Mouse (Mus musculus) lung, postnatal 4 days (tissue): ENCODE measurements at regions not wholly inside any gene's neighbourhood (a gene's known extent, or its start where the extent isn't known, plus 50 kb on each side); places are given as distances from the start of the nearest gene placed in this dataset.
A peak's percentile ranks its signal among the peaks of the same experiment; 100 is the strongest.

Experiments
- DNase-seq, 2 experiments: peaks; one replicate each; pipeline ENCODE4 v3.0.0; 2021

- peak in 1 of 2 experiments; percentile 25 for DNase-seq
These were observed 140.1 kb upstream of the Smim15 start for GRCm38 (mm10) chr13:107904051-107904740.

DNA sequence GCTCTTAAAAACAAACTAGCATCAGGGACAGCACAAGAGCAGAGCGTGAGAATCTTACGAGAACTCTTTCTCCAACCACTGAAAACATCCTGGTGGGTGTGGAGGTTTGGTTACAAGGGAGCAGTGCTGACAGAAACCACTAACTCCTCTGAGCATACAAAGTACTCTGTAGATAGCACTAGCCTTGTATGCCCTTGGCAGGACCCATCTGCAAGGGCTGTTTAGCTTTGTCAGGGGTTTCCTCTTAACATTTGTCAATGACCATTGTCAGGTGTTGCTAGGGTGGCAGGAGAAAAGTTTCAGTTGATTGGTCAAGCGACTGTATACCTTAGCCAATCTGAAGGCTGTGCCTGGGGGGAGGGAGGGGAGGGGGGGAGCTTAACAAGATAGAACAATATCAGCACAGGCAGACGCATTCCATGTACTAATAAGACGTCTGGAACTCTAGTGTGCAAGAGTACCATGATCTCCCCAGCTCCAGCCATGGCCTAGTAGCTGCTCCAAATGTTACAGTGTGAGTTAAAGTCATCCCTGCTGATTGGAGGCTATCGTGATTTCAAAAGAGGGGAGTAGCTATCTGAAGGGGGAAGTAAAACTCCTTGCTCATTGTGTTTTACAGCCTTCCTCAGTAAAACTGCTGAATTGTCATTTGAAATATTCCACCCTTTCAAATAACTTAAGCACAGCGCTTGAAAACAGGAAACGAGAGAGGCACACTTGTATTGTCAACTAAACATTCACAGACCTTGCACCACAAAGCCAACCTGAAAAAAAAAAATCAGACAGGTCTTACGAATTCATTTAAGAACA lies 140.9 kb upstream of the Smim15 start:
- DNase-seq: peak in 1 of 2 experiments; percentile 36

GRCm38 (mm10) chr13:107902800-107903149 lies 141.5 kb upstream of the Smim15 start:
- no peak for DNase-seq

- DNase-seq: peak; percentile 40 to 59
These were observed 144.5 kb upstream of the Smim15 start for GRCm38 (mm10) chr13:107899600-107900229.

- no peak for DNase-seq
These were observed 146.6 kb upstream of the Smim15 start for GRCm38 (mm10) chr13:107897646-107898045.

DNA sequence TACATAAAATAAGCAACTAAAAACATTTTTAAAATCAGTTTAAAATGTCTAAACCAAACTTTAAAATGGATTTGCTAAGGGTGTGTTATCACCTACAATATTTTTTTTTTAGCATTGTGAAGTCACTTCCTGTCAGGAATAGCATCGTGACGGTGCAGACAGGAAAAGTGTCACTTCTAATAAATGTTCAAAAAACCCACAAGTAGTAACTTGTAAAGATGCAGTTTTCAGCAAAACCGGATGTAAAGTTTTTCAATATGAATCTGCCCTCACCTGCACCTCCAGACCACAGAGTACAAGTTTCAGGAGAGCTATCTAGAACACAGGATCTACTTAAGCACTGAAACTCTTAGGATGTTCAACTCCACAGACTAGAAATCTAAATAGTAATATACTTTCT lies 147.1 kb upstream of the Smim15 start:
- no peak for DNase-seq

DNA sequence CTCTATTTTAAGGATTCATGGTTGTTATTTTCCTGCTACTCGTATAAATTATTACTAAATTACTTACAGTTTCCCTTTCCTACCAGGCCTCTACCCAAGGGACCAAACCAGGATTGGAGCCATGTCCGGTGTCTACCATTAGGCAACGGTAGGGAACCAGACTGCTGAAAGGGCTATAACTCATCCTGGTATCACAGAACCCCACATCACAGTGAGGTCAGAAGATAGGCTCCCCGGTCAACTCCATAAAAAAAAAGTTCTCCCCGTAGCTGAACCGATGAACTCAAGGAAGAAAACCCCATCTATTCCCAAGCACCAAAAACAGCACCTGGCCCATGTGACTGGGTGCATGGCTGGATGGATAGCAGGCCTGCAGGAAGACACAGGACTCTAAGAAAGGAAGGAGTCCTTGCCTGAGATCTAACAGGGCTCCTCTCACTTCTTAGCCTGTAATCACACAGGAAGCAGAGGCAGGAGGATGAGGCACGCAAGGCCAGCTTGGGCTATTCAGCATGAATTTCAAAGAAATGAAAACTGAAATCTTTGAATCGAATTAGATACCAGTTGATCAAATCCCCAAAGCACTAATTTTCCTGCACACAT lies 150.6 kb upstream of the Smim15 start:
- DNase-seq: no peak

DNA sequence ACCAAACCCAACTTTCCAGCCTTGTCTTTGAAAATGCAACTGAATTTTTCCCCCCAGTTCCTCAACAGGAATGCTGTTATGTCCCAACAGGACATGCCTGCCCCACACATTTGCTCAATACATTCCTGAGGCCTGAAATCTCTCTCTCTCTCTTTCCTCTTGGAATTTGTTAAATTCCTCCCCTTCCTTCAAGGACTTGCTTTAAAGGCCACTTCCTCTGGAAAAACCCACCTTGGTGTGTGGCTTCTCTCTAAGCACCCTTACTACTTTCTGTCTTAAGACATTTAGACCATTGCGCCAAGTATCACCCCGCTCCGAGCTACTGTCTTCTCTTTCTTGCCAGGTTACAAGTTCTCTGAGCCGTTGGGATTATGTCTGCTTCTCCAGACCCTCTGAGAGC lies 151.2 kb upstream of the Smim15 start:
- no peak for DNase-seq

DNA sequence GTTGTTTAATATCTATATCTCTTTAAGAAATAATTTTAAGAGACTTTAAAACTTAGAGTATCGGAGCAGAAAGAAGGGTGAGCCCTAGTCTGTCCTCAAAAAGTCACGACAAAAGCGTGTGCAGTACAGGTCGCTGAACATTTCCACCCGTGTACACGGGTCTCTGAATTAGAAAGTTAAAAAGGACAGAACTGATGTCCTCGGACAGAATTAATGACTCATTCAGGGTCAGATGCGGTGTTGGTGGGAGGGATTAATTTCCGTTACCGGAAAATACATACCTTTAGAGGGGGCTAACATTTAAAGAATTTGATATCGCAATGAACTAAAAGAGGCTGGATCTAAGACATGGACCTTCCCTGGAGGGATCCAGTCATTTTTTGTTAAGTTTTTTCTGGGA lies 152.3 kb upstream of the Smim15 start:
- DNase-seq: no peak

DNA sequence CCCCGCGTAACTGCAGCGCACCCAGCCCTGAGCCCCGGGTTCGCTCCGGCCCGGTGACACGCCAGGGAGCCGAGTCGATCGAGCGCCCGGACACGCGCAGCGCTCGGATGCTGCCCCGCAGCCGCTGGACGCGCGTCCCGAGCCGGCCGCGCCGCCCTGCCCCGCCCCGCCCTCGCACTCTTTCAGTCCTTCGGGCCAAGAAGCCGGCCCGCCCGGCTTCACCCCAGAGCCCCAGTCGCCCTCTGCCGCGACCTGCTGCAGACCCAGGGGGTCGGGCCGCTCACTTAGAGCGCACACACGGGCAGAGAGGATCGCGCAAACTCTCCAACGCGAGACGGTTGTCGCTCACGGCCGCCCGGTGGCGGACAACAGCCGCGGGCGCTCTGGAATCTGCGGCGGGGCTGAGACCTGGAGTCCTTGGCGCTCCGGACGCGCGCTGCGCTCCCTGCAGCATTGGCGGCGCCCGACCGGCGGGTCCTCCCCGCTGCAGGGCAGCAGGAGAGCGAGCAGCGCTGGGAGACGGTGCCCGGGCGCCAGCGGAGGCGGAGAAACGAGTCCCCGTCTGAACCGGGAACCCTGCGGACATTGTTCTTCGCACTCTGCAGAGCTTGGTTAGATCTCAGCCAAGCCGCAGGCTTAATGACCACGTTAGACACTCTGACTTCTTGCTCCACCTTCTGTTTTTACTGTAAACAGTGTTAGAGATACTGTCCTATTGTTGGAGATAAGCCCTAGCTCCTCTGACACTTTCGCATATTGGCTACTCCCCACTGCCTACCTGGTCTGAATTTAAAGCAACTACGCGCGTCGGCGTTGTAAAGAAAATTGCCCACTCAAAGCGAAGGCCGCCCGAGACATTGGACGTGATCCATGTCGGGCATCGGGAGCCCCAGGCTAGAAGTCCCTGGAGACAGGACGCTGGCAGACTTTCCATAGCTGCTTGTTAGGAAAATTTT lies 153.1 kb upstream of the Smim15 start:
- peak; percentile 82 to 89 for DNase-seq

DNA sequence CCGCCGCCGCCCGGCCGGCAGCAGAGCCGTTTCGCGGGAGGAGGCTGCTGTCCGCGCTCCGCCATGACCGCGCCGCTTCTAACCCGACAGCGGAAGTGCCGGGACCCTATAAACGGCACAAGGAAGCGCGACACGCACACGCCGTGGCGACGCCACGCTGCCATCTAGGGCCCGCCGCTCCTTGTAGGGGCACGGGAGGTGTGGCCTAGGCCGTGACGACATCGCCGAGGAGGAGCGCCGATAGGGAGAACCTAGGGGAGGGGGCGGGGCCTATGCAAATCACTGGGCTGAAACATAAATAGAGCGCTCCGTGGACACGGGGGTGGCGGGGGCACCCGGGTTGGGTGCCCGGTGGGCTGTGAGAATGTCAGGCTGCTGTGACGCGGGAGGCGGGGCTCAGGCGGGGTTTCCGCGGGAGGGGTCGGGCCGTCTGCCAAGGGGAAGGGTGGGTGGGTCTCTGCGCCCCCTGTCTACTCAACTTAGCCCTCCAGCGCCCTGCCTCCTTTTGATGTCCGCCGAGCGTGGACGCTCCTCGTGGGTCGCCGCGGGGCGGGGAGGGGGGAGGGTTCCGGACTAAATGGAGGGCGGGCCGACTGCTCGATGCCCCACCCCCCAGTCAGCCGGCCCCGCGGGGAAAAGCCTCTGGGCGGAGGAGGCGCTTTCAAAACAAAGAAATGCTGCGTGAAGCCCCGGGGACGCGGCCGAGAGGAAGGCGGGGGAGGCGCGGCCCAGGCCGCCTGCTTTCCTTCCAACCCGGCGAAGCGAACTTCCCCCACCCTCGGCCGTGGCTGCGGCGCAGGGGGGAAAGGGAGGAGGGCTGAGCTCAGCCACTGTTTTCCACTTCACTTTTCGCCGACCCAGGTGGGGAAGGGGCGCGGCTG lies 154.0 kb upstream of the Smim15 start:
- peak; percentile 100 for DNase-seq

DNA sequence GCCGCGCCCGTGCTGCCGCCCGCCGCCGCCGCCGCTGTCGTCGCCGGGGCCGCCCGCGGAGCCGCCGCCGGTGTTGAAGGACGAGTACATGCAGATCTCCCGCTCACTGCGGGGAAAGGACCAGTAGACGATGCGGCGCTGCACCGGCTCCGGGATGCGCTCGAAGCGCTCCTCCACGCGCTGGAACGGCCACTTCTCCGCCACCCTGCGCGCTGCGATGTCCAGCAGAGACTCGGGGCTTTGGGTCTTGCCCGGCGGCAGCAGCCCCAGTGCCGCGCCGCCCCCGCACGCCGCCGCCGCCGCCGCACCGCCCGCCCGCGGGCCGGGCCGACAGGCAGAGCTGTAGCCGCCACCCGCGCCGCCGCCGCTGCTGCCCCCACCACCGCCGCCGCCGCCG lies 154.7 kb upstream of the Smim15 start:
- DNase-seq: peak in 1 of 2 experiments; percentile 58

GRCm38 (mm10) chr13:107888571-107889451 lies 155.4 kb upstream of the Smim15 start:
- DNase-seq: peak; percentile 81 to 84

DNA sequence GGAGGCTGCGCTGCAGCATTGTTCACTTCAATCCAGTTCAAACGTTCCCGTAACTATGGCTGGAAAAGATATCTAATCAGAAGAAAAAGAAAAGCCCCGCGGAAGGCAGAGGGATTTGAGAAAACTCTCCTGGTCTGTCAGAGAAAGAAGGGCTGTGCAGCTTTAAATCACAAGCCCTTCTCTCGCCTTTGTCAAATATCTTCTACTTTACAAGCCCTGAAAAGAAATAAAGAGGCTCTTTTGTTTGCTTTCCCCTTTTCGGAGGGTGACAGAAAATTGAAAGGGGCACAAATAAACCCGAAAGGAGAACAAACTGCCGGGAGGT lies 156.1 kb upstream of the Smim15 start:
- DNase-seq: no peak

GRCm38 (mm10) chr13:107887366-107888230 lies 156.6 kb upstream of the Smim15 start:
- no peak for DNase-seq

DNA sequence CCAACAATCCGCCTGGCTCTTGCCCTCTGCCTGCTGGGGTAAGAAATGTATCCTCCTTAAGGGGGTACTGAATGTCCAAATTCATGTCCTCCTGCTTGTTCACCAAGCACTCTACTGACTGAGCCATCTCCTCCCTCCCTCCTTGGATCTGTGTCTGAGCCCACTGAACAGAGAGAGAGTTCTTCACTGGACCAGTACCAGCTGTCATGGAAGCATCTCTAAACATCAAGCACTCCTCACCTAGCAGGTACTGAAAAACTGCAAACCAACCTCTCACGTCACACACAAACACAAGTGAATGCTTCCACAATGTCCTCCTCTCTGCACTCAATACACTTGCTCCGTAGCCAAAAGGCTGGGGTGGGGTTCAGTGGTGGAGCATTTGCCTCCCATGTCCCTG lies 159.4 kb upstream of the Smim15 start:
- DNase-seq: no peak

GRCm38 (mm10) chr13:107882337-107882736 lies 161.9 kb upstream of the Smim15 start:
- DNase-seq: no peak

- no peak for DNase-seq
These were observed 163.7 kb upstream of the Smim15 start for GRCm38 (mm10) chr13:107880551-107880950.

- peak; percentile 85 to 92 for DNase-seq
These were observed 164.7 kb upstream of the Smim15 start for GRCm38 (mm10) chr13:107879535-107879934.
